Mouse (Mus musculus) cerebral cortex, adult 2 months (tissue): Measurements from ENCODE around the gene Schip1.

Experiments
- WGBS: fragments of 180-500 bp; shearing (Covaris S2); methylation state at CpG from one replicate; pipeline ENCODE4 v1.1.7; 2018; 5-methylcytosine and 5-hydroxymethylcytosine counted together

The Schip1 gene

DNA sequence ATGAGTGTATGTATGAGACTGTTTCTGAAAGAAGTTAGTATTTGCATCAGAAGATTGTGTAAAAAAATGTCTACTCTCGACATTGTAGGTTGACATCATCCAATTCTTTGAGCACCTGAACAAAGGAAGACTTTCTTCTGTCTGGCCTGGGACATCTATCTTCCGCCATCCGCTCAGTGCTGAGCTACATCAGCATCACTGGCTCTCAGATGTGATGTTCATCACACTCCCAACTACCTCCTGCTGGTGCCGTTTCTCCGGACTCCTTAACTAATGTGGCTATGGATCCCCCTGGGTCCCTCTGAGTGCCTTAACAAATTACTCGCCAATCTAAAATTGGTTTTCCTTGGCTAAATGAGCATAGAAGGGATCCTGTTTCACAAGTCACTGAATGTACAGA, 599.7 kb downstream of the Schip1 start:
- WGBS, result 85% methylated on average over 6 of the region's 6 CpGs

DNA sequence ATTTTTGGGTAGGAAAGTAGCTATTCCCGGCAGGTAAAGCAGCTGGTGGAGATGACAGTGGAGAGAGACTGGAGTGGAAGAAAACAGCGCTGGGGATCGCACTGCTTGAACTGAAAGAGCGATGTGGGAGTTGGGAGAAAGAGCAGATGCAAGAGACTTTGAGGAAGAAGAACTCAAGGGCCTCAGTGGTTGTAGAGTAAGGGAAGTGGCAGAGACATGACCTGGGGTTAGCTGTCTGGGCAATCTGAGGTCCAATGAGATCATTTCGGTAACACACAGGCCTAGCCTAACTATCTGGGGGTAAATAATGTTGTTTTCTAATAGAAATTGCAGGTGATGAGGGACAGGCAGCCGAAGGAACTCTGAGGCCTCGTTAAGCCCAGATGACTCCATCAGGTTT, 601.8 kb downstream of the Schip1 start:
- WGBS, result 80% methylated on average over 7 of the region's 7 CpGs

DNA sequence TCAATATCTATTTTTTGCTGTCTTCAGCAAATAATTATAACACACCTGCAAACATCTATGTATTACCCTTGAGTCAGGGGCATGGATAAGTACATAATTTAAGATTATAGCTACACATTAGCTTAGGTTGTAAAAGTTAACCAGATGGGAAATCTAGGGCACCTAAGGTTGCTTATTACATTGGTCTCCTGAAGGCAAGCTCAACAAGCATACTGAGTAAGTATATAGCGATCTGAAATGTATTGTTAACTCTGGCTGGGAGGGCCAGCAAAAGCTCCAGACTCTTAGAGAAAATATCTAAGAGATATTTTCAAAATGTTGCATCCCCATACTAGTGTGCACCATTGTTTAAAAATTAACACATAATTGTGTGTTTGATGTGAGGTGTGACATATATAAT, 603.2 kb downstream of the Schip1 start:
- WGBS, result 100% methylated on average over 1 of the region's 1 CpGs

DNA sequence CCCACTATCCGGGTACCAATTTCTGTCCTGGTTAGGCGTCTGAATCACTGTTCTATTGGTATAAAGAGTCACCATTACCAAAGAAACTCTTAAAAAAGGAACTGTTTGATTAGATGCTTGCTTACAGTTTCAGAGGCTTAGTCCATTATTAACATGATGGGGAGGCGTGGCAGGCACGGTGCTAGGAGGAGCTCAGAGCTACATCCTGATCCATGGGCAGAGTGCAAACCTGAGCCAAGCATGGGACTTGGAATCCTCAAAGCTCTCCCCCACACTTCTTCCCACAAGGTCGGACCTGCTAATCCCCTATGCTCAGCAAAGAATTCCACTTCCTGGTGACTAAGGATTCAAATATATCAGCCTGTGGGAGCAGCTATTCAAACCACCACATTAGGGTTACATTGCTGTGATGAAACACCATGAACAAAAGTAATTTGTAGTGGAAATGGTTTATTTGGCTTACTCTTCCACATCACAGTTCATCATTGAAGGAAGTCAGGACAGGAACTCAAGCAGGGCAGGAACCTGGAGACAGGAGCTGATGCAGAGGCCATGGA, 604.9 kb downstream of the Schip1 start:
- WGBS, result 71% methylated on average over 5 of the region's 5 CpGs

DNA sequence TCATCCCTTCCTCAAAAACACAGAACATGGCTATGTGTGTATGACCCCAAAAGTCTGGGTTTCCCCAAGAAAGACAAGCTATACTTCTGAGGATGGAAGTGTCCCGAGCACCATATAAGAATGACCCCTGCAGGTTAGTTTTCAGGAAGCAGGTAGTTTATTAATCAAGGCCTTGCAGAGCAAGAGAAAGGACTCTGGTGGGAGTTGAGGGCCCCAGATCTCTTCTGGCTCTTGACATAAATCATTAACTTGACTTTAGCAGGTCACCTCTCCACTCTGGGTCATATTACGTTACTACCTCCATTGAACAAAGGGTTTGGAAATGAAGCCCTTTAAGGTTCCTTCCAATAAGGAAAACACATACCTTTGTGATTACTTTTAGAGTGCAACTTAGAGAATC, 610.1 kb downstream of the Schip1 start:
- WGBS, result 82% methylated on average over 2 of the region's 2 CpGs

DNA sequence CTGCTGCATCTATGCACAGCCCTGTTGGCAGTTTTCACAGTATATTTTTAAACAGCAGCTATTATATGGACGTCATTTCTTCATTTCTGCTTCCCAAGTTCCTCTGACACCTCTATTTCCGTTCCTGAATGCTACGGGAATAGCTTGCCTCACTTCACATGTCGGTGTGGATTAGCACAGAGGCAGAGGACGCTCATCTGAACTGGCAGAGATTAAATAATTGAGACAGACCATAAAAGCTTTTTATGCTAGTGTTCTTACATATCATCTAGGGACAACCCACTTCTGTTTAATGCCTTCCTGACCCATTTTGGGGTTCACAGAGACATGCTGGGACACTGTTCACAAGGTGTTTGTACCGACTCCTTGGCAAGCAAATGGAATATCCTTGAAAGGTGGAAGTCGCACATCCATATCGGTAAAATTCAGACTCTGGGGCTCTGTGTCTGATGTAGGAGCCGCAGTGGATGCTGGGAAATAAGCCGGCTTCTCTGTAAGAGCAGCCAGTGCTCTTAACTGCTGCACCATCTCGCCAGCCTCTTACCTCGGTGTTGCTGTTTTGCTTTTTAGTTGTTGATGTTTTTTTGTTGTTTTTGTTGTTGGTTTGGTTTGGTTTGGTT, 610.7 kb downstream of the Schip1 start:
- WGBS, result 63% methylated on average over 12 of the region's 12 CpGs
